Mouse (Mus musculus) yolk sac, embryonic 10.5 days (tissue): ENCODE results near the gene Smpd3.

Source experiments
- DNase-seq: peaks from one replicate; pipeline ENCODE4 v3.0.0-alpha.2; 2017; ENCODE audit warnings: low spot score

Gene Smpd3

DNA sequence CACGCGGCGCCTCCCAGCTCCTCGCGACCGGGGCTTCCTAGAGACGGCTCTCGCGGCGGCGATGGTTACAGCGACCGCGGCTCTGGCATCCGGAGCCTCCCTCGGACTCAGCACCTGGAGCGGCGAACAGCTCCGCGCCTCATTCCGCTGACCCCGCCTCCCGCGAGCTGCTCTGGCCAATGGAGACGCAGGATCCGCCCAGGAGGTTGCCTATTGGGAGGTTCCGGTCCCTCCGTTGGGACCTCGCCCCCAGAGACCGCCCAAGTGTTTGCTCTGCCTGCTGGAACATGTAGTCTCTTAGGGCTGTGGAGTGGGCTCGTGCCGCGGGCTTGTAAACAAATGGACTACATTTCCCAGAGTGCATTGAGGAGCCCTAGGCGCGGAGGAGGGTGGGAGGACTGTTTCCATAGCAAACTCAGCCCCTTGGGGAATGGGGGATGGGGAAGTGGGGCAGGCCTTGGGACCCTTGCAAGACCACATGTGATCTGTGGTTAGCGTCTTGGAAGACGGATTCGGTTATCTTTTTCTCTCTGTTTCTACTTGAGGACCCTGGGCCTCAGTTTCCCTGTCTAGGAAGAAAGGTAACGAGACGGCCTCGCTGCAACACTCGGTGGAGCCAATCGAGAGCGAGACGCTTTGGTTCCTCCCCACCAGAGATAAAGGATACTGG lies at the start of gene Smpd3:
Gene Smpd3 (minus strand): TSS at position 137 of the 670 bp plus-strand sequence.
- peak; percentile 99 for DNase-seq

GRCm38 (mm10) chr8:106381026-106381425 lies 43.2 kb upstream of the Smpd3 start:
- no peak for DNase-seq

GRCm38 (mm10) chr8:106379357-106379756 lies 41.6 kb upstream of the Smpd3 start:
- DNase-seq = no peak

GRCm38 (mm10) chr8:106378501-106379048 lies 40.8 kb upstream of the Smpd3 start:
- peak; percentile 39 for DNase-seq

DNA sequence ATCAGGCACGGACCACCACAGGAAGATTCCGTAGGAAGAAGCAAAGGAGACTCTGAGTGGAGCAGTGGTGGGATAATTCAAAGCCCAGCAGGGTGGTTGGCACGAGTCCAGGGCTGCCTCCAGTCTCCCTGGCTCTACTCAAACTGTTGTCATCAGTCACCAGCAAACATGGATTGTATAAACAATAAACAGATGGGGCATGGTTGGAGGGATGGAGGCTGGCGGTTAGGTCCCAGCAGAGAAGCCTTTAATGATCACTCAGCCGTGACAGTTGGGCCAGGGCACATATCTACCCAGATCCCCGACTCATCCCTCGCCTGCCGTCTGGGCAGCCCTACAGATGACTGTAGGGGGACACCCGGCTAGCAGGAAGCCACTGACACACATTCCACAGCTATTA lies 39.1 kb upstream of the Smpd3 start:
- DNase-seq = no peak

GRCm38 (mm10) chr8:106375957-106376356 lies 38.2 kb upstream of the Smpd3 start:
- no peak for DNase-seq

GRCm38 (mm10) chr8:106369069-106369468 lies 31.3 kb upstream of the Smpd3 start:
- no peak for DNase-seq

GRCm38 (mm10) chr8:106368501-106368900 lies 30.7 kb upstream of the Smpd3 start:
- DNase-seq = no peak

GRCm38 (mm10) chr8:106364837-106365236 lies 27.0 kb upstream of the Smpd3 start:
- no peak for DNase-seq

DNA sequence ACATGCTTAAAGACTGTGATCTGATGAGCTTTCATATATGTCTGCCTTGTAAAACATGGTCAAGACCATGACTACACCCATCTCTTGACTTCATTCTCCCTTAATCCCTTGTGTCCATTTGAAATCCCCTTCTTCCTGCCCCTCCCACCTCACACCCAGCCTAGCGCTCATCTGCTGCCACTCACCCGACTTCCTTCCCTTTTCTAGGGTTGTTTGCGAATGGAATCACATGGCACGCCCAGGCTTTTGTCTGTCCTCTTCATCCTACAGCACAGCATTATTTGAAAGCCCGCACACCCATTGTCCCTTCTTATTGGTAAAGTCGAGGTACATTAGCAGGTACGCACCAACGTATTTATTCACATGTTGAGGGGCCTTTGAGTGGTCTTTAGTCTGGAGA lies 26.5 kb upstream of the Smpd3 start:
- DNase-seq = no peak

DNA sequence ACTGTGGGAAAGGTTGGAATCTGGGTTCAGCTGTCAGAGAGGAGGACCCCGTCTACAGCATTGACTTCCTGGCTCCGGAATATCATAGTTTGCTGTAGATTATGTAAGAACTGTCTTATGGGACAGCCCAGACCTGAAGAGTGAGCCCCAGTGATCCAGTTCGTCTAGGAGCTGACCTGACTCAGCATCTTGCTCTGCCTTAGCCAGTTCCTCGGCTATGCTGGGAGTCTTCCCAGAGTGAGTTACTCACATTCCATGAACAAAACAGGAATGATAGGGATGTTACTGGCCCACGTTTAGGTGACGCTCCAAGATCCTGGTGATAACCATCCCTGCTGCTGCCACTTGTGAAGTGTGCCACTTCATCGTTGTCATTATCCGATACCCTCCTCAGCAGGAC lies 25.5 kb upstream of the Smpd3 start:
- no peak for DNase-seq

DNA sequence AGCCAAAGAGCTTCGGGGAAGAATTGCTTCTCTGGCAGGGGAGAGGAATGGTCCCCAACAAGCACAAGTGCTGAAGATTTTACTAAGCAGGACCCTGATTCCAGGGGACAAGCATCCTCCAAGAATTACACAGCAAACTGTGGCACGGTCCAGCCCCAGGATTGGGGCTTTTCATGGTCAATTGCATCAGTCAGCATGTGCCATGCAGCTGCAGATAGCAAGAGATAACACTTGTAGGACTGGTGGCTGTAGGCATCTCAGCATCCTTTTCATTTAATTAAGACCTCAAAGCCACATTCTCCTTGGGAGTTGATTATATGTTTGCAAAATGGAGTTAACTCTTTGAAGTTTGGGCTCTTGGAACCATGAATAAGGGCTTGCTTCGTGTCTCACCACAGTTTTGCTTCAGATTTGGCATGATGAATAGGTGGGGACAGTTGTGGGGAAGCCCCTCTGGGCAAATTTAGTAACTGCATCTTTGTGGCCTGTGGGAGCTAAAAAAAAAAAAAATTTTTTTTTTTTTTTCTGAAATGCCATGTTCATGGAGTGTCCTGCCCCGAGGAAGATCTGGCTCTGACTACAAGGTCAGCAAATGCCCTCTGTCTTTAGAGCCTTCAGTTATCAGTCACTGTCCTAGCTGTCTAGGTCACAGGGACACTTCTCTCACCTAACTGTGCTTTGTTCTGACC lies 22.0 kb upstream of the Smpd3 start:
- DNase-seq = no peak

GRCm38 (mm10) chr8:106351135-106351534 lies 13.3 kb upstream of the Smpd3 start:
- DNase-seq = no peak

- DNase-seq = no peak
Observed at GRCm38 (mm10) chr8:106349398-106349797, 11.6 kb upstream of the Smpd3 start.

DNA sequence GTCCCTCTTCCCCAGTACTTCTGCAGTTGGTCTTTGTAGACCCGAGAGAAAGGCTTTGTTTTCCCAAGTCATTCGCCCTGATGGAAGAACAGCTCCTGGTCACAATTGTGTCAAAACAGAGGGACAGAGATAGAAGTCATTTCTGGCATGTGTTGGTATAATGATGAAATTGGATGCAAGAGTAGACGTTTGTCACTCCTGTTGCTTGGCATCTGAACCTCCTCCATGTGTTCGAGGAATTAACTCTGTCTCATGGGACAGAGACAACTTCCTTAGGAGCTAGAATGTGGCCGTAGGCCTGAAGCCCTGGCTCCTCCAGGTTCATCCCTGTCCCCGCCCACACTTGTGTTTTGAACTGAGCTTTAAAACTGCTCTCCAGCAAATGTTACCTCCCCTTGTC lies 8.3 kb upstream of the Smpd3 start:
- no peak for DNase-seq

DNA sequence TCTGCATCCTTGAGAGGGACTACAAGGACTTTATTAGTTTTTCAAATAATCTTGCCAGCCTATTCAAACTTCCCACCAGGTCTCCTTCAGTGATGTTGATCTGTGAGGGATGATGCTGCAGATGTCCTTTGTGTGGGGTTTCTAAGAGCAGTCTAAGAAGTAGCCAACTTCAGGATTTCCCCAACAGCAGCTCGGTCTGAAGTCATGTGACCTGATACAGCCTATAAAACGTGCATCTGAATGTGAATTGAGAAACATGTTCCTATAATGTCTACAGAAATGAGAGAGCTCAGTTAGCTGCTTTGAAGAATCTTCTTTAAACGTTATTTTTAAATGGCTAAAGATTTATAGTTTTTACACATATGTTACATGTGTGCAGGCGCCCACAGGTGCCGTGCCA lies 5.7 kb upstream of the Smpd3 start:
- no peak for DNase-seq

DNA sequence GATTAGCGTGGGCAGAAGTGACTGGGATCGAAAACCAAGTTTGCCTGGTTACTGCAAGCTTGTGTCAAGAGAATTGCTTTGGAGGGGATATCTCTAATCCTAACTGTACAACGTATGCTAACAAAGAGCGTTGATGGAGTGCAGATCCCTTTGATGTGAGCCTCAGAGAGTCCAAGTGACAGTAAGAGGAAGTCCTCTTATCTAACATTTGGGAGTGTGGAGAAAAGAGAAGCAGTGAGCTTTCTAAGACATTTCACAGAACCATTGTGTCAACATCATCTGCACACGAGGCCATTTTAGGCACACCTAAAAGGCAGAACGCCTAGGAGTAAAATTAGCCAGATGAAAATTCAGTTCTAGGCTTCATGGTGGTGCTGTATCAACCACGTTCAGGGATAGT lies 5.0 kb upstream of the Smpd3 start:
- no peak for DNase-seq

DNA sequence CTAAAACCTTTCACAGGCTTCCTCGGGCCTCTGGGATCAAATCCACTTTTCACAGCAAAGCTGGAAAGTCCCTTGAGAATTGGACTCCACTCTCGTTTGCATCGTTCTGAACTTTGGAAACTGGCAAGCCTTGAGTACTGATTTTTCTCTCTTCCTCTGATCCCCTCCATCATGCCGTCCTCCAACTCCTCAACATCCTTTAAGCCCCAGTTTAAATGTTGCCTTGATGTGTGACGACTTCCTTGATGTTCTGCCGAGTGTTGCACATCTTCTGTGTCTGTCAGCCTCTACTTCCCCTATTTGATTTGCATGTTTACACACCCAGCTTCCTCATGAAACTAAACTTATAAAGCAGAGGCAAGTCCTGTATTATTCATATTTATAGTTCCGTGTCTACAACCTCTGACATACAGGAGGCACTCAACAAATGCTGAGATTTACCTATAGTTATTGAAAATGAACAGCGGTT lies 987 bp upstream of the Smpd3 start:
- no peak for DNase-seq

DNA sequence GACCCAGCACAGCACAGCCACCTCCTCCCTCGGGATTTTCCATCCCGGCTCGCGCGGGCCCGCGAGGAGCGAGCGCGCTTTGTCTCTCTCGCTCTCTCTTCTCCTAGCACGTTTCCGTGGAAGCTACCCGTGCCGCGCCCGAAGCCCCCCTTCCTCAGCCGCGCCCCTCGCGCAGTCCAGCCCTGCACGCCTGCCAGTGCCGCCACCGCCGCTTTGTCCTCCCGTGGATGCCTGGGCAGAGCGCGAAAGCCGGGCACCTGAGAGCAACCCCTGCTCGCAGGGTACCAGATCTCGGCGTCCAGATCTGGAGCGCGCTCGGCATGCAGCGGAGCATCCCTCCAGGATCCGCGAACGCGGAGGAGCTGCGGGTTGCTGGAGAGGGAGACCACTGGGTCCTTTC lies 1.2 kb downstream of the Smpd3 start:
- no peak for DNase-seq

DNA sequence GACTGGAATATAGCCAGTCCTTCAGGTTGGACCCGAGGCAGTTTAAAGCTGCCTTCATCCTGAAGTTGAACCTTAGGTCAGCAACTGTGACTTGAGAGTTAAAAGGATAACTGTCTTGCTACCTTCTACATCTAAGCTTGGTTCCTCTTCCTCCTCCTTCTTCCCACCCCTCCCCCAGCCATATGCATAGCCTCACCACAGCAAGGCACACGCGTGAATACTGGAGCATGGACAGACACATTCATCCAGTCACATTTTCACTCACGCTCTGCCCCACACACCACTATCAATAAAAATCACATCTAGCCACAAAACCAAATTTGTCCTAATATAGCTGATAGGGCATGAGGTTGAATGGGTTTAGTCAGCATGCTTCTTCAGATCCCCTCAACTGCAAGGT lies 1.8 kb downstream of the Smpd3 start:
- no peak for DNase-seq

DNA sequence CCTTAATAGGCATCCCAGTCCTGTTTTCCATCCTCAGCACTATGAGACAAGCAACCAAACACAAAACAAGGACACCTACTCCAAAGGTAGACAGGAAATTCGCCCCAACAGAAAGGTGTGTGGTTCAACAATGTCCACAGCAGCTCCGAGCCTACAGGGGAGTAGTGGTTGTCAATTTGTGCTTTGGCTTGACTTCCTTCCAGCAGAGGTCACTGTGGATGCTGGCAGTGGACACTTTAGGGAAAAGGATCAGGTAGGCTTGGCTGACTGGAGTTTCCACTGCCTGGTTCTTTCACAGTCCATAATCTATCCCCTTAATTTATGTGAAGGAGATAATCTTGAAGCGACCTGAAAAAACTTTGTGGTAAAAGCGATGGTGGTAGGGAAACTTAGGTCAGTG lies 2.6 kb downstream of the Smpd3 start:
- no peak for DNase-seq

- no peak for DNase-seq
Observed at GRCm38 (mm10) chr8:106333346-106333745, 4.4 kb downstream of the Smpd3 start.

DNA sequence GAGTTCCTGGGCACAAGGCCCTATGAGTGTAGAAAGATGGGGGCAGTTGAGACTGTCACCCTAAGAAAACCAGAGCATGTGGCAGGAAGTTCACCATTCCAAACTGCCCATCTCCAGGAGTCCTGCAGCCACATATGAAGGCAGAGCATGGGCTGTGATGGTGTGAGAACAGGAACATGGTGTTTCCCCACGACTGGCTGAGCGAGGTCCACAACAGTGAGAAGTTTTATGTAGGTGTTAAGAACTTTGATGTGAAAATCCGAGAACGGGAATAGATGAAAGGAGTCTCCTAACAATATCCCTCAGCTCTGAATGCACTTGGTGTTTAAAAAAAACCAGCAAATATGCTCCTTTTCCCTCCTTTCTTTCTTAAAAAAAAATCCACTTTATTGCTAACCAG lies 5.3 kb downstream of the Smpd3 start:
- DNase-seq = no peak

- DNase-seq = no peak
Observed at GRCm38 (mm10) chr8:106326624-106327023, 11.2 kb downstream of the Smpd3 start.
